Mouse (Mus musculus): ENCODE measurements around the gene Snrpc.

- TF ChIP-seq POLR2A (IDR thresholded peaks at IDR 0.05; ENCODE audit: low read depth, low read length) (no peak), CTCF (IDR thresholded peaks at IDR 0.05; ENCODE audit: borderline replicate concordance, insufficient read depth, low read length) (no peak)
These were observed 26.0 kb upstream of the Snrpc start for GRCm38 (mm10) chr17:27811980-27812379.
